Mouse (Mus musculus): ENCODE results near the gene Cacna1d. TPM values are rescaled to one million over a fixed set of nuclear protein-coding genes. Genes with fewer than 3 reads are reported as not detected.

Gene Cacna1d
- 1 to 10 TPM; 2.2 to 2.7 TPM for polyA plus RNA-seq (2017; shearing (Covaris generic))

- ATAC-seq, result no peak
Measured at GRCm38 (mm10) chr14:30491342-30491741, at the start of gene Cacna1d. Cacna1d (minus strand) TSS chr14:30491455.

- ATAC-seq, result no peak
Measured at GRCm38 (mm10) chr14:30533780-30534450, 42.7 kb upstream of the Cacna1d start.

- ATAC-seq, result no peak
Measured at GRCm38 (mm10) chr14:30531896-30532295, 40.6 kb upstream of the Cacna1d start.

GRCm38 (mm10) chr14:30531431-30531830, 40.2 kb upstream of the Cacna1d start:
- ATAC-seq, result no peak

GRCm38 (mm10) chr14:30530726-30531269, 39.5 kb upstream of the Cacna1d start:
- no peak for ATAC-seq

- ATAC-seq, result no peak
Measured at GRCm38 (mm10) chr14:30529454-30529853, 38.2 kb upstream of the Cacna1d start.

GRCm38 (mm10) chr14:30528961-30529360, 37.7 kb upstream of the Cacna1d start:
- ATAC-seq, result no peak

GRCm38 (mm10) chr14:30528392-30528791, 37.1 kb upstream of the Cacna1d start:
- ATAC-seq, result no peak

GRCm38 (mm10) chr14:30523356-30523755, 32.1 kb upstream of the Cacna1d start:
- ATAC-seq, result no peak

- ATAC-seq, result no peak
Measured at GRCm38 (mm10) chr14:30519323-30519722, 28.1 kb upstream of the Cacna1d start.

GRCm38 (mm10) chr14:30515931-30516723, 24.9 kb upstream of the Cacna1d start:
- ATAC-seq, result no peak

- ATAC-seq, result no peak
Measured at GRCm38 (mm10) chr14:30512896-30513295, 21.6 kb upstream of the Cacna1d start.

GRCm38 (mm10) chr14:30510214-30510763, 19.0 kb upstream of the Cacna1d start:
- ATAC-seq, result no peak

GRCm38 (mm10) chr14:30504990-30505389, 13.7 kb upstream of the Cacna1d start:
- no peak for ATAC-seq

- ATAC-seq, result no peak
Measured at GRCm38 (mm10) chr14:30498202-30498601, 6.9 kb upstream of the Cacna1d start.

GRCm38 (mm10) chr14:30494998-30495397, 3.7 kb upstream of the Cacna1d start:
- no peak for ATAC-seq

- no peak for ATAC-seq
Measured at GRCm38 (mm10) chr14:30493276-30493675, 2.0 kb upstream of the Cacna1d start.

GRCm38 (mm10) chr14:30479361-30479948, 11.8 kb downstream of the Cacna1d start, which contains the start of gene Dcp1a:
Dcp1a (plus strand) TSS chr14:30479535.
- peak; percentile 99 for ATAC-seq

- ATAC-seq, result no peak
Measured at GRCm38 (mm10) chr14:30474416-30474815, 16.8 kb downstream of the Cacna1d start.

GRCm38 (mm10) chr14:30473605-30474004, 17.6 kb downstream of the Cacna1d start:
- no peak for ATAC-seq

GRCm38 (mm10) chr14:30463312-30463711, 27.9 kb downstream of the Cacna1d start:
- no peak for ATAC-seq

GRCm38 (mm10) chr14:30459891-30460523, 31.2 kb downstream of the Cacna1d start:
- ATAC-seq, result peak; percentile 91
